ENCODE assay signal across 15 mouse cellular contexts in genomic region chr9:61965987-61966386, GRCm38 (mm10). TPM values are rescaled to one million over a fixed set of nuclear protein-coding genes. Genes with fewer than 3 reads are reported as not detected.
A peak's percentile ranks its signal among the peaks of the same experiment; 100 is the strongest.
DNase-seq lines count a peak whose midpoint lies in the region; ATAC-seq and TF ChIP-seq lines count a peak whose summit lies in the region.
"Had no signal": no experiment of that assay in that cellular context is flagged by ENCODE, and none has a peak within 500 bp of the region (broad histone marks: within the 10 kb centered on the region; RNA-seq: fewer than 3 reads in every experiment).

No protein-coding gene starts in this region.

- H3K9me3 ChIP-seq in heart, embryonic 11.5 days (replicated peaks; ENCODE audit: control insufficient read depth, low read length) = no peaks in the 10 kb centered on the region
- H3K9me3 ChIP-seq in intestine, embryonic 15.5 days = no peaks in the 10 kb centered on the region
- H3K9me3 ChIP-seq in intestine, postnatal 0 days (ENCODE audit: control insufficient read depth) = no peaks in the 10 kb centered on the region
- H3K9me3 ChIP-seq in CH12.LX (replicated peaks; ENCODE audit: low read length) = no peaks in the 10 kb centered on the region
- H3K9me3 ChIP-seq in intestine, embryonic 16.5 days (ENCODE audit: control insufficient read depth, low read length) = no peaks in the 10 kb centered on the region
- H3K9me3 ChIP-seq: heart, embryonic 15.5 days; kidney, embryonic 15.5 days; limb, embryonic 13.5 days; liver, embryonic 12.5 days; megakaryocyte, embryonic 14.5 days; midbrain, embryonic 13.5 days had no signal

- H3K4me1 ChIP-seq in heart, embryonic 11.5 days (ENCODE audit: control insufficient read depth, insufficient read depth, low read length) = no peaks in the 10 kb centered on the region
- H3K4me1 ChIP-seq in intestine, embryonic 15.5 days (replicated peaks) = peaks cover 4% of the 10 kb centered on the region
- no peaks in the 10 kb centered on the region for H3K4me1 ChIP-seq in intestine, postnatal 0 days (replicated peaks; ENCODE audit: control insufficient read depth, insufficient read depth, low read length)
- peaks cover 67 to 93% of the 10 kb centered on the region in 2 experiments for H3K4me1 ChIP-seq in CH12.LX (ENCODE audit: control insufficient read depth in 1 of 2, insufficient read depth in 2 of 2)
- peaks cover under 1% of the 10 kb centered on the region; the same call in 1 of the 2 replicates for H3K4me1 ChIP-seq in intestine, embryonic 16.5 days (ENCODE audit: control insufficient read depth, insufficient read depth, low read length)

- WGBS in heart, embryonic 11.5 days (ENCODE audit: insufficient replicate concordance) = 84% methylated on average over 7 of the region's 7 CpGs
- 88% methylated on average over 7 of the region's 7 CpGs for WGBS in intestine, embryonic 15.5 days
- WGBS in intestine, postnatal 0 days = 85% methylated on average over 7 of the region's 7 CpGs
- WGBS in intestine, embryonic 16.5 days = 82% methylated on average over 7 of the region's 7 CpGs

- H3K79me2 ChIP-seq in CH12.LX (replicated peaks; ENCODE audit: control insufficient read depth, extremely low read depth, insufficient read depth, poor library complexity, severe bottlenecking) = no peaks in the 10 kb centered on the region

- TF ChIP-seq CTCF in intestine, postnatal 0 days (IDR thresholded peaks at IDR 0.05; ENCODE audit: low read depth) = no peak
- no peak for TF ChIP-seq CTCF in CH12.LX (conservative IDR thresholded peaks at IDR 0.05 in 1 of 2, IDR thresholded peaks at IDR 0.05 in 1 of 2; ENCODE audit: low read depth in 2 of 2, low read length in 2 of 2)

- no peak overlapping the region for H3K9ac ChIP-seq in heart, embryonic 11.5 days (ENCODE audit: low read depth, low read length)
- H3K9ac ChIP-seq in intestine, embryonic 15.5 days = no peak overlapping the region
- no peak overlapping the region for H3K9ac ChIP-seq in intestine, postnatal 0 days (ENCODE audit: low read depth, low read length)
- H3K9ac ChIP-seq in CH12.LX (ENCODE audit: insufficient read depth, low read depth) = no peak overlapping the region
- no peak overlapping the region for H3K9ac ChIP-seq in intestine, embryonic 16.5 days (ENCODE audit: low read depth, low read length)
- H3K9ac ChIP-seq: heart, embryonic 15.5 days; kidney, embryonic 15.5 days; limb, embryonic 13.5 days; liver, embryonic 12.5 days; midbrain, embryonic 13.5 days had no signal

- TF ChIP-seq RAD21 in CH12.LX (IDR thresholded peaks at IDR 0.05; ENCODE audit: low read depth, low read length) = no peak

- H3K27me3 ChIP-seq in heart, embryonic 11.5 days (ENCODE audit: control insufficient read depth, insufficient read depth, low read length) = no peaks in the 10 kb centered on the region
- H3K27me3 ChIP-seq in intestine, embryonic 15.5 days (replicated peaks) = no peaks in the 10 kb centered on the region
- H3K27me3 ChIP-seq in intestine, postnatal 0 days (replicated peaks; ENCODE audit: control insufficient read depth, insufficient read depth, low read length) = no peaks in the 10 kb centered on the region
- H3K27me3 ChIP-seq in CH12.LX (replicated peaks) = no peaks in the 10 kb centered on the region
- no peaks in the 10 kb centered on the region for H3K27me3 ChIP-seq in intestine, embryonic 16.5 days (replicated peaks; ENCODE audit: control insufficient read depth, insufficient read depth, low read length)
- H3K27me3 ChIP-seq: heart, embryonic 15.5 days; kidney, embryonic 15.5 days; midbrain, embryonic 13.5 days had no signal

- dilution Hi-C loops in CH12.LX (cut with MboI; ENCODE audit: extremely low pct_ligation_motif_present, extremely low pct_unique_long_range_greater_than_20kb, low sequenced_read_pairs) = no loop called here

- DNase-seq in heart, adult 11 months = peak; percentile 91
- DNase-seq in CH12.LX (ENCODE audit: extremely low read depth) = no peak
- DNase-seq in adrenal gland, postnatal 10 days = no peak

- no peak for TF ChIP-seq EP300 in CH12.LX (IDR thresholded peaks at IDR 0.05; ENCODE audit: low read length)

- in situ Hi-C loops in CH12.LX (cut with MboI; ENCODE audit: low pct_ligation_motif_present, low pct_unique_long_range_greater_than_20kb, low sequenced_read_pairs) = no loop called here

- TF ChIP-seq POLR2A in CH12.LX (IDR thresholded peaks at IDR 0.05; ENCODE audit: low read depth, low read length) = no peak

- no peak for ATAC-seq in heart, embryonic 11.5 days (replicated peaks; ENCODE audit: insufficient number of reproducible peaks, low FRiP score, low TSS enrichment)
- 0 out of 2 replicates have a peak, but pooled peaks have one; percentile 14 for ATAC-seq in intestine, embryonic 15.5 days
- ATAC-seq in intestine, postnatal 0 days = no peak
- peak; percentile 31; the same call in 1 of the 2 replicates for ATAC-seq in intestine, embryonic 16.5 days
- ATAC-seq: forebrain, embryonic 14.5 days; liver, embryonic 12.5 days had no signal

- H3K4me2 ChIP-seq in heart, embryonic 11.5 days = no peak overlapping the region
- H3K4me2 ChIP-seq in intestine, embryonic 15.5 days (replicated peaks) = no peak overlapping the region
- no peak overlapping the region for H3K4me2 ChIP-seq in intestine, postnatal 0 days (replicated peaks; ENCODE audit: low read depth)
- H3K4me2 ChIP-seq in CH12.LX (ENCODE audit: insufficient read depth, low read depth, poor library complexity, severe bottlenecking) = no peak overlapping the region
- no peak overlapping the region for H3K4me2 ChIP-seq in intestine, embryonic 16.5 days (ENCODE audit: low read depth, low read length)
- H3K4me2 ChIP-seq: heart, embryonic 15.5 days; kidney, embryonic 15.5 days; limb, embryonic 13.5 days; liver, embryonic 12.5 days; midbrain, embryonic 13.5 days had no signal

- H3K4me3 ChIP-seq in heart, embryonic 11.5 days (ENCODE audit: low read depth, low read length) = no peak overlapping the region
- H3K4me3 ChIP-seq in intestine, embryonic 15.5 days (replicated peaks) = no peak overlapping the region
- H3K4me3 ChIP-seq in intestine, postnatal 0 days (ENCODE audit: low read depth, low read length) = no peak overlapping the region
- no peak overlapping the region for H3K4me3 ChIP-seq in CH12.LX (replicated peaks in 1 of 3; ENCODE audit: low read depth in 2 of 3, low read length in 2 of 3, poor library complexity in 1 of 3)
- no peak overlapping the region for H3K4me3 ChIP-seq in intestine, embryonic 16.5 days (ENCODE audit: low read length)
- H3K4me3 ChIP-seq: gastrocnemius, adult 2 months; heart, embryonic 15.5 days; kidney, embryonic 15.5 days; limb, embryonic 13.5 days; liver, embryonic 12.5 days; megakaryocyte, embryonic 14.5 days; midbrain, embryonic 13.5 days had no signal

- no peaks in the 10 kb centered on the region for H3K36me3 ChIP-seq in heart, embryonic 11.5 days (ENCODE audit: control insufficient read depth, insufficient read depth, low read length)
- H3K36me3 ChIP-seq in intestine, embryonic 15.5 days = no peaks in the 10 kb centered on the region
- H3K36me3 ChIP-seq in intestine, postnatal 0 days (ENCODE audit: control insufficient read depth, insufficient read depth) = no peaks in the 10 kb centered on the region
- H3K36me3 ChIP-seq in CH12.LX (replicated peaks in 1 of 2; ENCODE audit: control insufficient read depth in 1 of 2, insufficient read depth in 1 of 2, low read length in 1 of 2) = no peaks in the 10 kb centered on the region
- H3K36me3 ChIP-seq in intestine, embryonic 16.5 days (ENCODE audit: control insufficient read depth, insufficient read depth, low read length) = no peaks in the 10 kb centered on the region
- H3K36me3 ChIP-seq: heart, embryonic 15.5 days; kidney, embryonic 15.5 days; limb, embryonic 13.5 days; liver, embryonic 12.5 days; midbrain, embryonic 13.5 days had no signal

- no peak overlapping the region for H3K27ac ChIP-seq in heart, embryonic 11.5 days (ENCODE audit: low read depth, low read length)
- H3K27ac ChIP-seq in intestine, embryonic 15.5 days = no peak overlapping the region
- no peak overlapping the region for H3K27ac ChIP-seq in intestine, postnatal 0 days (ENCODE audit: low read depth, low read length)
- H3K27ac ChIP-seq in CH12.LX (ENCODE audit: insufficient read depth, low read depth) = peak overlapping the region; percentile 94
- H3K27ac ChIP-seq in intestine, embryonic 16.5 days (ENCODE audit: low read length) = no peak overlapping the region
- H3K27ac ChIP-seq: heart, embryonic 15.5 days; kidney, embryonic 15.5 days; liver, embryonic 12.5 days; midbrain, embryonic 13.5 days had no signal

TF ChIP-seq in CH12.LX, 34 proteins besides CTCF, POLR2A, EP300 and RAD21:
- TF ChIP-seq RCOR1 (conservative IDR thresholded peaks at IDR 0.05; ENCODE audit: low read depth, low read length) = no peak
- TF ChIP-seq MAX (IDR thresholded peaks at IDR 0.05; ENCODE audit: low read length) = no peak
- TF ChIP-seq CHD1 (IDR thresholded peaks at IDR 0.05; ENCODE audit: low read depth, low read length) = no peak
- TF ChIP-seq SMC3 (IDR thresholded peaks at IDR 0.05; ENCODE audit: low read depth, low read length) = no peak
- TF ChIP-seq ZNF384 (IDR thresholded peaks at IDR 0.05; ENCODE audit: low read depth, low read length) = no peak
- no peak for TF ChIP-seq MXI1 (IDR thresholded peaks at IDR 0.05; ENCODE audit: low read depth, low read length)

RNA-seq across cellular contexts. Expression of gene Kif23, which starts 19.4 kb away (rescaled TPM):
- 92.5 and 103 TPM in 2 replicates for polyA plus RNA-seq in heart, embryonic 11.5 days (2014; fragmentation: Nextera tagmentation; extraction: Ambion mirVana)
- polyA plus RNA-seq in intestine, embryonic 15.5 days (2015; fragmentation: Nextera tagmentation; extraction: Ambion mirVana) = 83.2 and 92.6 TPM in 2 replicates
- polyA plus RNA-seq in intestine, postnatal 0 days (2015; fragmentation: Nextera tagmentation; extraction: Ambion mirVana) = 14.8 and 16.2 TPM in 2 replicates
- total RNA-seq in CH12.LX (2012; rRNA removed) (50.6 and 71.5 TPM in 2 replicates), CH12.LX (2014; rRNA removed) (87.3 and 96.2 TPM in 2 replicates)
- polyA plus RNA-seq in CH12.LX (2012; ENCODE audit: insufficient read length, low read depth) = 125 and 133 TPM in 2 replicates
- polyA plus RNA-seq in intestine, embryonic 16.5 days (2015; fragmentation: Nextera tagmentation; extraction: Ambion mirVana) = 80.7 and 82.8 TPM in 2 replicates
- 10 to 100 TPM; 21.5 to 38.3 TPM for total RNA-seq in adrenal gland, postnatal 10 days (2021)

RNA-seq across cellular contexts. Expression of gene Rplp1, which starts 51.6 kb away (rescaled TPM):
- 963 and 1,096 TPM in 2 replicates for polyA plus RNA-seq in heart, embryonic 11.5 days (2014; fragmentation: Nextera tagmentation; extraction: Ambion mirVana)
- polyA plus RNA-seq in intestine, embryonic 15.5 days (2015; fragmentation: Nextera tagmentation; extraction: Ambion mirVana) = 1,374 and 1,471 TPM in 2 replicates
- 1,118 and 1,197 TPM in 2 replicates for polyA plus RNA-seq in intestine, postnatal 0 days (2015; fragmentation: Nextera tagmentation; extraction: Ambion mirVana)
- total RNA-seq in CH12.LX (2012; rRNA removed) (12,233 and 13,782 TPM in 2 replicates), CH12.LX (2014; rRNA removed) (6,472 and 7,835 TPM in 2 replicates)
- polyA plus RNA-seq in CH12.LX (2012; ENCODE audit: insufficient read length, low read depth) = 4,797 and 6,276 TPM in 2 replicates
- polyA plus RNA-seq in intestine, embryonic 16.5 days (2015; fragmentation: Nextera tagmentation; extraction: Ambion mirVana) = 1,285 and 1,371 TPM in 2 replicates
- 1,000 to 10,000 TPM; 2,187 to 2,232 TPM for total RNA-seq in adrenal gland, postnatal 10 days (2021)

Comparison
In these comparisons a context has a peak if more than half of its experiments do, and no peak if none do; other contexts are left out.
1. ATAC-seq: peak in intestine, embryonic 15.5 days (single experiment) and intestine, embryonic 16.5 days (single experiment); none in heart, embryonic 11.5 days (single experiment) and intestine, postnatal 0 days (single experiment).